Mouse (Mus musculus): ENCODE data around the gene Slc2a1.

DNA sequence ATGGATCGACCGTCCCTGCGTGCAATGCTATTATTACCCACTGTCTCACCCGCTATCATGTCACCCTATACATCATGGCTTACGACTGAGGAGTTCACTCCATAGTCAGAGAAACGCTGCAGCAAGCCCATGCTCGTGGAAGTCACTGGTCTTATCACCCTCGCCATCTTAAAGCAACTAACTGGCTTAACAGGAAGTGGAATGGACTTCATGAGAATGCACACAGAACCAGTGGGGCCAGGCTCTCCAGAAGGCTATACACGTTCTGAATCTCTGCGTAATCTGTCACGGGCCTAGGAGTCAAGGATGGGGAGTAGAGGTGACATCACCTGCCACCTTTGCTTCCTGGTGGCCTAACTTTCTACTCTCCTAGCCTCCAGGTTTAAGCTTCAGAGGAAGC is 40.2 kb downstream of the Slc2a1 start:
- TF ChIP-seq CTCF (IDR thresholded peaks at IDR 0.05; ENCODE audit: borderline replicate concordance, insufficient read depth, low read depth, low read length) (no peak), POLR2A (IDR thresholded peaks at IDR 0.05; ENCODE audit: borderline replicate concordance, insufficient read depth, low read length) (no peak)
